Mouse (Mus musculus): ENCODE measurements around the gene Art1. TPM values are rescaled to one million over a fixed set of nuclear protein-coding genes. Genes with fewer than 3 reads are reported as not detected.
A peak's percentile ranks its signal among the peaks of the same experiment; 100 is the strongest.

Gene Art1
- polyA plus RNA-seq, 1 experiment from 2014 or later: 0.78 TPM

DNA sequence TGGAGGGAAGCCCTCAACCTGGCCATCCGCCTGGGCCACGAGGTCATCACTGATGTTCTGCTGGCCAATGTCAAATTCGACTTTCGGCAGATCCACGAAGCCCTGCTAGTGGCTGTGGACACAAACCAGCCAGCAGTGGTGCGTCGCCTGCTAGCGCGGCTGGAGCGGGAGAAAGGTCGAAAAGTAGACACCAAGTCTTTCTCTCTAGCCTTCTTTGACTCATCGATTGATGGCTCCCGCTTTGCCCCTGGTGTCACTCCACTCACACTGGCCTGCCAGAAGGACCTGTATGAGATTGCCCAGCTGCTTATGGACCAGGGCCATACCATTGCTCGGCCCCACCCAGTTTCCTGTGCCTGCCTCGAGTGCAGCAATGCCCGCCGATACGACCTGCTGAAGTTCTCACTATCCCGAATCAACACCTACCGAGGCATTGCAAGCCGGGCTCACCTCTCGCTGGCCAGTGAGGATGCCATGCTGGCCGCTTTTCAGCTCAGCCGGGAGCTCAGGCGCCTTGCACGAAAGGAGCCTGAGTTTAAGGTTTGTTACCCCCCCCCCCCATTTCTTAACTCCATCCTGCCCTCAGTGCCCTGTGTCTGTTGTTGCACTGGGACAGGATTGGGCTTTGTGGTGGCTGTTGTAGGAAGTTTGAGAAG, 17.4 kb upstream of the Art1 start:
- no peaks in the 10 kb centered on the region for H3K27me3 ChIP-seq (ENCODE audit: insufficient read depth, poor library complexity, severe bottlenecking)
- H3K9me3 ChIP-seq: no peaks in the 10 kb centered on the region
- no peak for DNase-seq (ENCODE audit: low spot score)
- no peaks in the 10 kb centered on the region for H3K4me1 ChIP-seq (replicated peaks)
- H3K27ac ChIP-seq: no peak overlapping the region
- H3K36me3 ChIP-seq: peaks cover 89% of the 10 kb centered on the region
- H3K4me3 ChIP-seq: no peak overlapping the region
- WGBS: 93% methylated on average over 26 of the region's 26 CpGs

DNA sequence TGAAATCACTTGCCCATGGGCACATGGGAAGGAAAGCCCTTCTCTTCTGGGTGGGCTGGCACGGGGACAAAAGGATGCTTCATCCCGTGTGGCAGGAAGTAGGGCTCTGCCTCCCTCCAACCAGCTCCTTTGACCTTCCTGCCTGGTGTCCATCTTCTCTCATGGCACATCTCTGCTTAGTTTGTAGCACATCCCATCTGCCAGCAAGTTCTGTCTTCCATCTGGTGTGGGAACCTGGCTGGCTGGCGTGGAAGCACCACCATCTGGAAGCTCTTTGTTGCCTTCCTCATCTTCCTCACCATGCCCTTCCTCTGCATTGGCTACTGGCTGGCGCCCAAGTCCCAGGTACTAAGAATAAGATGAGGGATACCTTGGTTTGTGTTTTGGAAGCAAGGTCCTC, 14.2 kb upstream of the Art1 start:
- no peaks in the 10 kb centered on the region for H3K27me3 ChIP-seq (ENCODE audit: insufficient read depth, poor library complexity, severe bottlenecking)
- H3K36me3 ChIP-seq: peaks cover 80% of the 10 kb centered on the region
- WGBS: 93% methylated on average over 4 of the region's 4 CpGs
- peaks cover 3% of the 10 kb centered on the region; the same call in 1 of the 2 replicates for H3K9me3 ChIP-seq
- no peak for DNase-seq (ENCODE audit: low spot score)
- no peak overlapping the region for H3K27ac ChIP-seq
- H3K4me1 ChIP-seq (replicated peaks): no peaks in the 10 kb centered on the region
- H3K4me3 ChIP-seq: no peak overlapping the region

- H3K27ac ChIP-seq: peak overlapping the region; percentile 82
- peaks cover 48% of the 10 kb centered on the region for H3K4me1 ChIP-seq (replicated peaks)
- no peaks in the 10 kb centered on the region for H3K9me3 ChIP-seq
- H3K36me3 ChIP-seq: peaks cover 12% of the 10 kb centered on the region; the same call in 1 of the 2 replicates
- peak overlapping the region; percentile 48 for H3K4me3 ChIP-seq
- 4% methylated on average over 30 of the region's 30 CpGs for WGBS
- DNase-seq (ENCODE audit: low spot score): peak; percentile 66
- peaks cover 11% of the 10 kb centered on the region for H3K27me3 ChIP-seq (ENCODE audit: insufficient read depth, poor library complexity, severe bottlenecking)
These were observed 1.5 kb upstream of the Art1 start for GRCm38 (mm10) chr7:102099760-102100661.

DNA sequence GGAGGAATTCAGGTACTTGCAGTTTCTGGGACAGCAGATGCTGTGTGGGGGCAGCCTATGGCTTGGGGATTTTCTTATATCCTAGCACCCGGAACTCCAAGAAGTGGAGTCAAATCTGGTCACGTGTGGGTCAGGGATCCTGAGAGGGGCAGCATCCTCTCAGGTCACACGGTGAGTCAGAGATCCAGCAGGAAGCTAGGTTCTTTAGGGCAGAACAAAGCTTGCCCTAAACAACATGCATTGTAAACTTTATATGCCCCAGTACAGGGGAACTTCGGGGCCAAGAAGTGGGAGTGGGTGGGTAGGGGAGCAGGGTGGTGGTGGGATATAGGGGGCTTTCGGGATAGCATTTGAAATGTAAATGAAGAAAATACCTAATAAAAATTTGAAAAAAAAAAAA, 675 bp upstream of the Art1 start:
- H3K27me3 ChIP-seq (ENCODE audit: insufficient read depth, poor library complexity, severe bottlenecking): peaks cover 11% of the 10 kb centered on the region
- H3K27ac ChIP-seq: peak overlapping the region; percentile 82
- H3K9me3 ChIP-seq: no peaks in the 10 kb centered on the region
- no peak for DNase-seq (ENCODE audit: low spot score)
- H3K4me1 ChIP-seq (replicated peaks): peaks cover 48% of the 10 kb centered on the region
- WGBS: 66% methylated on average over 5 of the region's 5 CpGs
- H3K4me3 ChIP-seq: 0 out of 2 replicates have a peak overlapping the region, but pooled peaks have one; percentile 48
- H3K36me3 ChIP-seq: peaks cover 4% of the 10 kb centered on the region; the same call in 1 of the 2 replicates

DNA sequence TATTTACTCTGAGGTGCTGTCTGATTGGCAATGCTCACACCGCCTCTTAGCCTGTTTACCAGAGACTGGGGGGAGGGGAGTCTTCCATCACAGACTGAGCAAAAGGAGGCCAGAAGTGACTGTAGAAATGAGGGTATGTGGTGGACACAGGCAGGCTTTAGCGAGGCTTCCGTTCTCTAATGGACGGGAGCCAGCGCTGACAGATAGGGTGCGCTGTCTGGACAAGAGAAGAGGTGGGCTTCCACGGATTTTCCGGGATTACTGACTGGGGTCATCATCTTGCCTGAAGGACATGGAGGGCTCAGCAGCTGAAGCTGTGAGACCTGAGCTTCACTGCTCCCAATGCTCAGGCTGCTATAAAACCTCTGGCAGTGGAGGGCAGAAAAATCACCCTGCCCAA, 698 bp downstream of the Art1 start:
- H3K27ac ChIP-seq: peak overlapping the region; percentile 70
- no peaks in the 10 kb centered on the region for H3K36me3 ChIP-seq
- 50% methylated on average over 8 of the region's 8 CpGs for WGBS
- no peak overlapping the region for H3K4me3 ChIP-seq
- H3K27me3 ChIP-seq (ENCODE audit: insufficient read depth, poor library complexity, severe bottlenecking): peaks cover 11% of the 10 kb centered on the region
- no peak for DNase-seq (ENCODE audit: low spot score)
- H3K4me1 ChIP-seq (replicated peaks): peaks cover 56% of the 10 kb centered on the region
- H3K9me3 ChIP-seq: no peaks in the 10 kb centered on the region

GRCm38 (mm10) chr7:102102696-102103095, 1.2 kb downstream of the Art1 start:
- peaks cover 59% of the 10 kb centered on the region for H3K4me1 ChIP-seq (replicated peaks)
- H3K4me3 ChIP-seq: no peak overlapping the region
- 46% methylated on average over 6 of the region's 6 CpGs for WGBS
- no peaks in the 10 kb centered on the region for H3K36me3 ChIP-seq
- peak overlapping the region; percentile 70 for H3K27ac ChIP-seq
- H3K27me3 ChIP-seq (ENCODE audit: insufficient read depth, poor library complexity, severe bottlenecking): peaks cover 15% of the 10 kb centered on the region
- no peaks in the 10 kb centered on the region for H3K9me3 ChIP-seq
- no peak for DNase-seq (ENCODE audit: low spot score)

DNA sequence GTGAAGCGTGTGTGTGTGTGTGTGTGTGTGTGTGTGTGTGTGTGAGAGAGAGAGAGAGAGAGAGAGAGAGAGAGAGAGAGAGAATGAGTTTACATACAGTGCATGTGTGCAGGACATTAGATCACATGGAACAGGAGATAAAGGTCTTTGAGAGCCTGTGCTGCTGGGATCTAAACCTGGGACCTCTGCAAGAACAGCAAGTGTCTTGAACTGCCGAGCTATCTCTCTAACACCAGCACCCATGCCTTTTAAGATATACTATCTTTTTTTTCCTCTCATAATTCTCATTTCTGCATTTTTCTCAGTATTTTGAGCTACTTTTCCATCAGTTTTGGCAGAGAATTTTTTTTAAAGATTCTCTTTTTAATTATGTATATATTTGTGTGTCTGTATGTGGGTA, 2.0 kb downstream of the Art1 start:
- H3K27me3 ChIP-seq (ENCODE audit: insufficient read depth, poor library complexity, severe bottlenecking): peaks cover 10% of the 10 kb centered on the region
- H3K9me3 ChIP-seq: no peaks in the 10 kb centered on the region
- DNase-seq (ENCODE audit: low spot score): no peak
- no peaks in the 10 kb centered on the region for H3K36me3 ChIP-seq
- H3K27ac ChIP-seq: no peak overlapping the region
- H3K4me1 ChIP-seq (replicated peaks): peaks cover 59% of the 10 kb centered on the region
- 83% methylated on average over 2 of the region's 2 CpGs for WGBS
- H3K4me3 ChIP-seq: no peak overlapping the region

DNA sequence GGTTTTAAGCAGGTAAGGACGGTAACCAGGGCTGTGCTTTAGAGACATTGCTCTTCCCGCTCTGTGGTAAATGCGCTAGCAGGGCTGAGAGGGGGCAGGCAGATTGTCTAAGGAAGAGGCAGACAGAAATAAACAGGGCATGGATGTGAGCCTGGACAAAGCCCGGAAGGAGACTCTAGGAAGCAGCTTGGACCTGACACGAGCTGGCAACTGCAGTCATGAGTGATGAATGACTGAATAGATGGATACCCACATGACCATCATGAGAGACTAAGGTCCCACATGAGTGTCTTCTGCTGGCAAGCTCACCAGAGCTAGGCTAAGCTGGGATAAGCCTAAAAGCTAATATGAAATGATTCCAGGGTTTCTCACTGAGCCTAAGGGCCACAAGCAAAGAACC, 2.6 kb downstream of the Art1 start:
- WGBS: 74% methylated on average over 5 of the region's 5 CpGs
- no peaks in the 10 kb centered on the region for H3K9me3 ChIP-seq
- no peak for DNase-seq (ENCODE audit: low spot score)
- peaks cover 4% of the 10 kb centered on the region for H3K27me3 ChIP-seq (ENCODE audit: insufficient read depth, poor library complexity, severe bottlenecking)
- no peaks in the 10 kb centered on the region for H3K36me3 ChIP-seq
- H3K4me1 ChIP-seq (replicated peaks): peaks cover 56% of the 10 kb centered on the region
- no peak overlapping the region for H3K27ac ChIP-seq
- no peak overlapping the region for H3K4me3 ChIP-seq

DNA sequence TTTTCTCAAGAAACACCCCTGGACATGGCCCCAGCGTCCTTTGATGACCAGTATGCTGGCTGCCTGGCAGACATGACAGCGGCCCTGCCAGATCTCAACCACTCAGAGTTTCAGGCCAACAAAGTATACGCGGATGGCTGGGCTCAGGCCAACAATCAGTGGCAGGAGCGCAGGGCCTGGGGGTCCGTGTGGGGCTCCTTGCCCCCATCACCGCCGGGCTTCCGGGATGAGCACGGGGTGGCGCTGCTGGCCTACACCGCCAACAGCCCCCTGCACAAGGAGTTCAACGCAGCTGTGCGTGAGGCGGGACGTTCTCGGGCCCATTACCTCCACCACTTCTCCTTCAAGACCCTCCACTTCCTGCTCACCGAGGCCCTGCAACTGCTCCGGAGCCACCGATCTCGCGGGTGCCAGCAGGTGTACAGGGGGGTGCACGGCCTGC, 5.2 kb downstream of the Art1 start:
- WGBS: 16% methylated on average over 23 of the region's 23 CpGs
- Histone ChIP-seq H3K4me1 (replicated peaks) (peaks cover 31% of the 10 kb centered on the region), H3K36me3 (no peaks in the 10 kb centered on the region), H3K27me3 (ENCODE audit: insufficient read depth, poor library complexity, severe bottlenecking) (peaks cover 4% of the 10 kb centered on the region), H3K4me3 (peak overlapping the region; percentile 44), H3K9me3 (no peaks in the 10 kb centered on the region), H3K27ac (peak overlapping the region; percentile 64; the same call in 1 of the 2 replicates)
- DNase-seq (ENCODE audit: low spot score): peak; percentile 44

DNA sequence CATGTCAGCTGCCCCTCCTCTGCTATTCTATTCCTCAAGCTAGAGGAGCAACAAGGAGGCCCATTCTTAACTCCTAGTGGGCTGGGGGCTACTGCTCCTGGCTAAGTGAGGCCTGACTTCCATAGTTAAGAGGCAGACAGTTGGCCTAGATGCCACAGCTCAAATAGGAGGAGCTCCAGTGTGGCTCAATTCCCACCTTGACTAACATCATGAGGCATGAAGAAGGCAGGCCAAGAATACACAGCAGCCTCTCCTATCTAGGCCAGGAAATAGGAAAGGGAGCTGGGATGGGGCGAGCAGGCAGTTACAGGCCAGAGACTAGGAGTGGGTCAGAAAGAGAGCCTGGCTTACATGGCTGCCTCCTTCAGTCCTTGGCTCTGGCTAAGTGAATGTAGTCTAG, 6.7 kb downstream of the Art1 start:
- peaks cover 17% of the 10 kb centered on the region for H3K4me1 ChIP-seq (replicated peaks)
- no peak overlapping the region for H3K27ac ChIP-seq
- H3K4me3 ChIP-seq: no peak overlapping the region
- H3K27me3 ChIP-seq (ENCODE audit: insufficient read depth, poor library complexity, severe bottlenecking): peaks cover 4% of the 10 kb centered on the region; the same call in 1 of the 2 replicates
- H3K36me3 ChIP-seq: no peaks in the 10 kb centered on the region
- WGBS: 93% methylated on average over 1 of the region's 1 CpGs
- DNase-seq (ENCODE audit: low spot score): no peak
- no peaks in the 10 kb centered on the region for H3K9me3 ChIP-seq

- Histone ChIP-seq H3K27me3 (ENCODE audit: insufficient read depth, poor library complexity, severe bottlenecking) (peaks cover 4% of the 10 kb centered on the region; the same call in 1 of the 2 replicates), H3K4me3 (no peak within 1 kb of the TSS), H3K27ac (no peak within 1 kb of the TSS), H3K36me3 (no peaks in the 10 kb centered on the region), H3K4me1 (replicated peaks) (peaks cover 14% of the 10 kb centered on the region), H3K9me3 (no peaks in the 10 kb centered on the region)
- DNase-seq (ENCODE audit: low spot score): no peak
- WGBS: 83% methylated on average over 7 of the region's 7 CpGs
These were observed 7.6 kb downstream of the Art1 start, which contains the start of gene Art5 for GRCm38 (mm10) chr7:102109171-102109570. Art5 (minus strand) TSS chr7:102109489.

GRCm38 (mm10) chr7:102109746-102110145, 8.2 kb downstream of the Art1 start:
- no peak for DNase-seq (ENCODE audit: low spot score)
- Histone ChIP-seq H3K9me3 (no peaks in the 10 kb centered on the region), H3K27ac (no peak overlapping the region), H3K4me1 (replicated peaks) (peaks cover 11% of the 10 kb centered on the region), H3K27me3 (ENCODE audit: insufficient read depth, poor library complexity, severe bottlenecking) (peaks cover 4% of the 10 kb centered on the region; the same call in 1 of the 2 replicates), H3K4me3 (no peak overlapping the region), H3K36me3 (no peaks in the 10 kb centered on the region)
- WGBS: 91% methylated on average over 4 of the region's 4 CpGs

All from hindbrain, embryonic 10.5 days (tissue).